Mouse (Mus musculus) C2C12 (cell line): ENCODE measurements at regions not wholly inside any gene's neighbourhood (a gene's known extent, or its start where the extent isn't known, plus 50 kb on each side); places are given as distances from the start of the nearest gene placed in this dataset.

Source experiments
- H3K27me3 ChIP-seq: one replicate; pipeline ENCODE4 v1.6.1; 2011; ENCODE audit not compliant: control insufficient read depth, insufficient read depth, insufficient read length
- H3K36me3 ChIP-seq: one replicate; pipeline ENCODE4 v1.6.1; 2011; ENCODE audit not compliant: control insufficient read depth, insufficient read depth
- H3K4me3 ChIP-seq: one replicate; pipeline ENCODE4 v1.5.1; 2011; ENCODE audit warnings: mild to moderate bottlenecking, control low read depth; ENCODE audit not compliant: poor library complexity, insufficient read depth, severe bottlenecking
- H3K79me2 ChIP-seq: one replicate; pipeline ENCODE4 v1.6.1; 2011; ENCODE audit not compliant: control insufficient read depth, insufficient read depth
- H3K79me3 ChIP-seq: one replicate; pipeline ENCODE4 v1.6.1; 2011; ENCODE audit warnings: low read depth, control low read depth
- H3ac ChIP-seq: one replicate; pipeline ENCODE3; 2011; ENCODE audit warnings: low read depth; ENCODE audit not compliant: control insufficient read depth, insufficient read length
- CEBPB ChIP-seq: IDR thresholded peaks from one replicate; pipeline ENCODE4 v1.6.1; 2011; ENCODE audit warnings: low read depth, mild to moderate bottlenecking, control low read depth, moderate library complexity
- CTCF ChIP-seq: IDR thresholded peaks from one replicate; pipeline ENCODE4 v1.5.1; 2011; ENCODE audit not compliant: control insufficient read depth, insufficient read depth, insufficient read length
- FOSL1 ChIP-seq: IDR thresholded peaks from one replicate; pipeline ENCODE4 v1.8.0; 2011; ENCODE audit warnings: mild to moderate bottlenecking, low read length; ENCODE audit not compliant: poor library complexity, insufficient read depth, severe bottlenecking
- MAX ChIP-seq: IDR thresholded peaks from one replicate; pipeline ENCODE4 v1.6.1; 2011; ENCODE audit warnings: mild to moderate bottlenecking, control low read depth
- MYOD1 ChIP-seq: IDR thresholded peaks from one replicate; pipeline ENCODE4 v1.6.1; 2011; ENCODE audit warnings: low read depth; ENCODE audit not compliant: control insufficient read depth, insufficient read length
- MYOG ChIP-seq: IDR thresholded peaks from one replicate; pipeline ENCODE4 v1.6.1; 2011; ENCODE audit not compliant: control insufficient read depth, insufficient read length; ENCODE audit errors: extremely low read depth
- USF1 ChIP-seq: IDR thresholded peaks from one replicate; pipeline ENCODE4 v1.6.1; 2011; ENCODE audit warnings: low read depth, mild to moderate bottlenecking, control low read depth, moderate library complexity

- TF ChIP-seq CTCF (peak; percentile 39), MAX (no peak)
- Histone ChIP-seq H3K36me3 (no peaks in the 10 kb centered on the region), H3K79me2 (no peaks in the 10 kb centered on the region), H3K79me3 (no peaks in the 10 kb centered on the region), H3K27me3 (no peaks in the 10 kb centered on the region), H3ac (no peak overlapping the region), H3K4me3 (no peak overlapping the region)
These were observed 629.5 kb upstream of the Kirrel3 start for GRCm38 (mm10) chr9:33856169-33856568.

GRCm38 (mm10) chr9:33858511-33858910 lies 627.2 kb upstream of the Kirrel3 start:
- TF ChIP-seq FOSL1 = peak; percentile 2
- TF ChIP-seq MAX = no peak
- TF ChIP-seq CEBPB = peak; percentile 98
- TF ChIP-seq USF1 = no peak
- TF ChIP-seq MYOD1 = peak; percentile 59
- H3K36me3 ChIP-seq = no peaks in the 10 kb centered on the region
- no peak overlapping the region for H3K4me3 ChIP-seq
- no peaks in the 10 kb centered on the region for H3K79me3 ChIP-seq
- H3K79me2 ChIP-seq = no peaks in the 10 kb centered on the region
- H3K27me3 ChIP-seq = no peaks in the 10 kb centered on the region
- no peak overlapping the region for H3ac ChIP-seq

GRCm38 (mm10) chr9:33868666-33869065 lies 617.0 kb upstream of the Kirrel3 start:
- Histone ChIP-seq H3ac (no peak overlapping the region), H3K79me2 (no peaks in the 10 kb centered on the region), H3K36me3 (no peaks in the 10 kb centered on the region), H3K79me3 (no peaks in the 10 kb centered on the region), H3K4me3 (no peak overlapping the region), H3K27me3 (no peaks in the 10 kb centered on the region)
- TF ChIP-seq MYOD1 (no peak), USF1 (no peak), CTCF (no peak), CEBPB (no peak), FOSL1 (no peak), MAX (no peak), MYOG (no peak)

GRCm38 (mm10) chr9:33887279-33887678 lies 598.4 kb upstream of the Kirrel3 start:
- Histone ChIP-seq H3K36me3 (no peaks in the 10 kb centered on the region), H3K79me2 (no peaks in the 10 kb centered on the region), H3ac (no peak overlapping the region), H3K4me3 (no peak overlapping the region), H3K27me3 (no peaks in the 10 kb centered on the region), H3K79me3 (no peaks in the 10 kb centered on the region)
- TF ChIP-seq CEBPB = no peak
- no peak for TF ChIP-seq FOSL1
- no peak for TF ChIP-seq MAX
- TF ChIP-seq MYOG = no peak
- TF ChIP-seq USF1 = no peak
- TF ChIP-seq CTCF = no peak
- TF ChIP-seq MYOD1 = no peak

GRCm38 (mm10) chr9:33892001-33892400 lies 593.7 kb upstream of the Kirrel3 start:
- H3K27me3 ChIP-seq = no peaks in the 10 kb centered on the region
- H3K36me3 ChIP-seq = no peaks in the 10 kb centered on the region
- no peaks in the 10 kb centered on the region for H3K79me3 ChIP-seq
- no peak overlapping the region for H3ac ChIP-seq
- H3K4me3 ChIP-seq = no peak overlapping the region
- H3K79me2 ChIP-seq = no peaks in the 10 kb centered on the region
- TF ChIP-seq CTCF (no peak), MYOG (no peak), FOSL1 (peak; percentile 34), MYOD1 (peak; percentile 54), USF1 (peak; percentile 65), CEBPB (no peak), MAX (peak; percentile 53)

GRCm38 (mm10) chr9:33901313-33902076 lies 584.2 kb upstream of the Kirrel3 start:
- no peaks in the 10 kb centered on the region for H3K36me3 ChIP-seq

More at GRCm38 (mm10) chr9:33901313-33902076, 584.2 kb upstream of the Kirrel3 start:
- no peaks in the 10 kb centered on the region for H3K79me2 ChIP-seq
- TF ChIP-seq USF1 = peak; percentile 48
- TF ChIP-seq MYOD1 = peak; percentile 91
- peak; percentile 11 for TF ChIP-seq FOSL1
- TF ChIP-seq CEBPB = no peak
- TF ChIP-seq MAX = peak; percentile 86
- no peak overlapping the region for H3ac ChIP-seq
- no peaks in the 10 kb centered on the region for H3K27me3 ChIP-seq
- H3K79me3 ChIP-seq = no peaks in the 10 kb centered on the region
- H3K4me3 ChIP-seq = no peak overlapping the region
